Mouse (Mus musculus): Measurements from ENCODE around the gene Arnt2. TPM values are rescaled to one million over a fixed set of nuclear protein-coding genes. Genes with fewer than 3 reads are reported as not detected.
A peak's percentile ranks its signal among the peaks of the same experiment; 100 is the strongest.

Arnt2 gene
- polyA plus RNA-seq, 1 experiment from 2014 or later: 48.8 TPM

GRCm38 (mm10) chr7:84361086-84361684, 48.8 kb downstream of the Arnt2 start:
- WGBS: 79% methylated on average over 10 of the region's 10 CpGs
- H3K36me3 ChIP-seq: peaks cover 35% of the 10 kb centered on the region
- 0 out of 2 replicates have a peak overlapping the region, but pooled peaks have one; percentile 2 for H3K27ac ChIP-seq (replicated peaks)
- H3K9ac ChIP-seq: no peak overlapping the region
- no peak for ATAC-seq (ENCODE audit: low read depth)
- peaks cover 26% of the 10 kb centered on the region for H3K4me1 ChIP-seq (replicated peaks)
- H3K9me3 ChIP-seq: no peaks in the 10 kb centered on the region
- no peaks in the 10 kb centered on the region for H3K27me3 ChIP-seq
- no peak overlapping the region for H3K4me3 ChIP-seq
- H3K4me2 ChIP-seq: no peak overlapping the region

- Histone ChIP-seq H3K9ac (no peak overlapping the region), H3K4me2 (no peak overlapping the region), H3K27ac (replicated peaks) (no peak overlapping the region), H3K4me3 (no peak overlapping the region), H3K36me3 (peaks cover 35% of the 10 kb centered on the region), H3K4me1 (replicated peaks) (peaks cover 11% of the 10 kb centered on the region), H3K27me3 (no peaks in the 10 kb centered on the region), H3K9me3 (no peaks in the 10 kb centered on the region)
- 79% methylated on average over 1 of the region's 1 CpGs for WGBS
- no peak for ATAC-seq (ENCODE audit: low read depth)
Measured at GRCm38 (mm10) chr7:84358426-84358825, 51.5 kb downstream of the Arnt2 start.

- 0 out of 2 replicates have a peak overlapping the region, but pooled peaks have one; percentile 14 for H3K27ac ChIP-seq (replicated peaks)
- no peak overlapping the region for H3K4me2 ChIP-seq
- H3K4me3 ChIP-seq: no peak overlapping the region
- 76% methylated on average over 10 of the region's 10 CpGs for WGBS
- no peaks in the 10 kb centered on the region; the same call in 1 of the 2 replicates for H3K4me1 ChIP-seq (replicated peaks)
- no peak overlapping the region for H3K9ac ChIP-seq
- H3K27me3 ChIP-seq: no peaks in the 10 kb centered on the region
- H3K36me3 ChIP-seq: peaks cover 41% of the 10 kb centered on the region
- H3K9me3 ChIP-seq: no peaks in the 10 kb centered on the region
- peak; percentile 62 for ATAC-seq (ENCODE audit: low read depth)
Measured at GRCm38 (mm10) chr7:84355619-84356570, 54.1 kb downstream of the Arnt2 start.

- Histone ChIP-seq H3K27ac (replicated peaks) (no peak overlapping the region), H3K4me2 (no peak overlapping the region), H3K4me1 (replicated peaks) (no peaks in the 10 kb centered on the region; the same call in 1 of the 2 replicates), H3K4me3 (no peak overlapping the region), H3K36me3 (peaks cover 35% of the 10 kb centered on the region), H3K9ac (no peak overlapping the region), H3K27me3 (no peaks in the 10 kb centered on the region), H3K9me3 (no peaks in the 10 kb centered on the region)
- 92% methylated on average over 2 of the region's 2 CpGs for WGBS
- ATAC-seq (ENCODE audit: low read depth): no peak
Measured at GRCm38 (mm10) chr7:84354890-84355289, 55.1 kb downstream of the Arnt2 start.

GRCm38 (mm10) chr7:84350529-84350928, 59.4 kb downstream of the Arnt2 start:
- Histone ChIP-seq H3K36me3 (peaks cover 53% of the 10 kb centered on the region), H3K4me1 (replicated peaks) (no peaks in the 10 kb centered on the region), H3K9ac (no peak overlapping the region), H3K4me2 (no peak overlapping the region), H3K27me3 (no peaks in the 10 kb centered on the region), H3K4me3 (no peak overlapping the region), H3K27ac (replicated peaks) (no peak overlapping the region), H3K9me3 (no peaks in the 10 kb centered on the region)
- ATAC-seq (ENCODE audit: low read depth): no peak

- peaks cover 59% of the 10 kb centered on the region for H3K36me3 ChIP-seq
- no peak overlapping the region for H3K27ac ChIP-seq (replicated peaks)
- no peaks in the 10 kb centered on the region for H3K9me3 ChIP-seq
- no peaks in the 10 kb centered on the region for H3K4me1 ChIP-seq (replicated peaks)
- H3K4me2 ChIP-seq: no peak overlapping the region
- ATAC-seq (ENCODE audit: low read depth): no peak
- H3K9ac ChIP-seq: no peak overlapping the region
- H3K27me3 ChIP-seq: no peaks in the 10 kb centered on the region
- WGBS: 86% methylated on average over 2 of the region's 2 CpGs
- H3K4me3 ChIP-seq: no peak overlapping the region
Measured at GRCm38 (mm10) chr7:84349976-84350375, 60.0 kb downstream of the Arnt2 start.

GRCm38 (mm10) chr7:84348145-84348911, 61.6 kb downstream of the Arnt2 start:
- H3K36me3 ChIP-seq: peaks cover 75% of the 10 kb centered on the region

GRCm38 (mm10) chr7:84343160-84343559, 66.8 kb downstream of the Arnt2 start:
- Histone ChIP-seq H3K27me3 (no peaks in the 10 kb centered on the region), H3K4me3 (no peak overlapping the region), H3K36me3 (peaks cover 77% of the 10 kb centered on the region), H3K9ac (no peak overlapping the region), H3K4me2 (no peak overlapping the region), H3K4me1 (replicated peaks) (no peaks in the 10 kb centered on the region), H3K9me3 (0 out of 2 replicates have a peak, but pooled peaks cover 7% of the 10 kb centered on the region), H3K27ac (replicated peaks) (no peak overlapping the region)
- ATAC-seq (ENCODE audit: low read depth): no peak
- 96% methylated on average over 3 of the region's 3 CpGs for WGBS

More at GRCm38 (mm10) chr7:84348145-84348911, 61.6 kb downstream of the Arnt2 start:
- H3K27me3 ChIP-seq: no peaks in the 10 kb centered on the region
- H3K4me2 ChIP-seq: no peak overlapping the region
- no peak overlapping the region for H3K9ac ChIP-seq
- H3K4me1 ChIP-seq (replicated peaks): no peaks in the 10 kb centered on the region
- no peak overlapping the region for H3K4me3 ChIP-seq
- no peak for ATAC-seq (ENCODE audit: low read depth)
- WGBS: 92% methylated on average over 9 of the region's 9 CpGs
- H3K27ac ChIP-seq (replicated peaks): no peak overlapping the region
- H3K9me3 ChIP-seq: 0 out of 2 replicates have a peak, but pooled peaks cover 6% of the 10 kb centered on the region

GRCm38 (mm10) chr7:84341001-84341400, 69.0 kb downstream of the Arnt2 start:
- no peaks in the 10 kb centered on the region for H3K27me3 ChIP-seq
- H3K9ac ChIP-seq: no peak overlapping the region
- H3K9me3 ChIP-seq: 0 out of 2 replicates have a peak, but pooled peaks cover 7% of the 10 kb centered on the region
- no peak overlapping the region for H3K4me3 ChIP-seq
- H3K4me1 ChIP-seq (replicated peaks): peaks cover 9% of the 10 kb centered on the region; the same call in 1 of the 2 replicates
- H3K4me2 ChIP-seq: no peak overlapping the region
- ATAC-seq (ENCODE audit: low read depth): no peak
- H3K27ac ChIP-seq (replicated peaks): no peak overlapping the region
- peaks cover 59% of the 10 kb centered on the region for H3K36me3 ChIP-seq
- WGBS: 93% methylated on average over 1 of the region's 1 CpGs

- H3K36me3 ChIP-seq: peaks cover 41% of the 10 kb centered on the region
- no peak overlapping the region for H3K27ac ChIP-seq (replicated peaks)
- no peak overlapping the region for H3K9ac ChIP-seq
- 0 out of 2 replicates have a peak, but pooled peaks cover 7% of the 10 kb centered on the region for H3K9me3 ChIP-seq
- no peak overlapping the region for H3K4me3 ChIP-seq
- H3K4me2 ChIP-seq: no peak overlapping the region
- no peaks in the 10 kb centered on the region for H3K27me3 ChIP-seq
- no peak for ATAC-seq (ENCODE audit: low read depth)
- peaks cover 9% of the 10 kb centered on the region; the same call in 1 of the 2 replicates for H3K4me1 ChIP-seq (replicated peaks)
- WGBS: 56% methylated on average over 1 of the region's 1 CpGs
Measured at GRCm38 (mm10) chr7:84339186-84339585, 70.8 kb downstream of the Arnt2 start.

GRCm38 (mm10) chr7:84337768-84338167, 72.2 kb downstream of the Arnt2 start:
- peaks cover 33% of the 10 kb centered on the region for H3K36me3 ChIP-seq
- no peaks in the 10 kb centered on the region for H3K9me3 ChIP-seq
- no peak overlapping the region for H3K9ac ChIP-seq
- peaks cover 23% of the 10 kb centered on the region for H3K4me1 ChIP-seq (replicated peaks)
- ATAC-seq (ENCODE audit: low read depth): no peak
- no peak overlapping the region for H3K27ac ChIP-seq (replicated peaks)
- no peak overlapping the region for H3K4me3 ChIP-seq
- H3K27me3 ChIP-seq: no peaks in the 10 kb centered on the region
- 61% methylated on average over 4 of the region's 4 CpGs for WGBS
- no peak overlapping the region for H3K4me2 ChIP-seq

Data from neural tube, embryonic 13.5 days (tissue).